Mouse (Mus musculus): ENCODE measurements around the gene Bnc2.

Gene Bnc2

GRCm38 (mm10) chr4:84521562-84521961 is 153.5 kb downstream of the Bnc2 start:
- no peak for DNase-seq (ENCODE audit: extremely low read depth, low read depth, low spot score)

GRCm38 (mm10) chr4:84510466-84510865 is 164.6 kb downstream of the Bnc2 start:
- no peak for DNase-seq (ENCODE audit: extremely low read depth, low read depth, low spot score)

GRCm38 (mm10) chr4:84507551-84507950 is 167.5 kb downstream of the Bnc2 start:
- no peak for DNase-seq (ENCODE audit: extremely low read depth, low read depth, low spot score)

GRCm38 (mm10) chr4:84502581-84503269 is 172.3 kb downstream of the Bnc2 start:
- no peak for DNase-seq (ENCODE audit: extremely low read depth, low read depth, low spot score)

GRCm38 (mm10) chr4:84500796-84501349 is 174.2 kb downstream of the Bnc2 start:
- DNase-seq (ENCODE audit: extremely low read depth, low read depth, low spot score), result no peak

- no peak for DNase-seq (ENCODE audit: extremely low read depth, low read depth, low spot score)
These were observed 174.8 kb downstream of the Bnc2 start for GRCm38 (mm10) chr4:84500259-84500658.

- DNase-seq (ENCODE audit: extremely low read depth, low read depth, low spot score), result no peak
These were observed 176.6 kb downstream of the Bnc2 start for GRCm38 (mm10) chr4:84498469-84498868.

- DNase-seq (ENCODE audit: extremely low read depth, low read depth, low spot score), result no peak
These were observed 186.8 kb downstream of the Bnc2 start for GRCm38 (mm10) chr4:84488323-84488722.

GRCm38 (mm10) chr4:84482680-84483079 is 192.4 kb downstream of the Bnc2 start:
- DNase-seq (ENCODE audit: extremely low read depth, low read depth, low spot score), result no peak

- DNase-seq (ENCODE audit: extremely low read depth, low read depth, low spot score), result no peak
These were observed 202.4 kb downstream of the Bnc2 start for GRCm38 (mm10) chr4:84472643-84473042.

- DNase-seq (ENCODE audit: extremely low read depth, low read depth, low spot score), result no peak
These were observed 204.8 kb downstream of the Bnc2 start for GRCm38 (mm10) chr4:84470106-84470885.

GRCm38 (mm10) chr4:84469400-84469799 is 205.7 kb downstream of the Bnc2 start:
- DNase-seq (ENCODE audit: extremely low read depth, low read depth, low spot score), result no peak

GRCm38 (mm10) chr4:84467722-84468121 is 207.4 kb downstream of the Bnc2 start:
- no peak for DNase-seq (ENCODE audit: extremely low read depth, low read depth, low spot score)

GRCm38 (mm10) chr4:84458218-84458560 is 216.9 kb downstream of the Bnc2 start:
- no peak for DNase-seq (ENCODE audit: extremely low read depth, low read depth, low spot score)

GRCm38 (mm10) chr4:84457512-84458217 is 217.4 kb downstream of the Bnc2 start:
- DNase-seq (ENCODE audit: extremely low read depth, low read depth, low spot score), result no peak

GRCm38 (mm10) chr4:84456853-84457249 is 218.2 kb downstream of the Bnc2 start:
- DNase-seq (ENCODE audit: extremely low read depth, low read depth, low spot score), result no peak

GRCm38 (mm10) chr4:84456198-84456852 is 218.8 kb downstream of the Bnc2 start:
- no peak for DNase-seq (ENCODE audit: extremely low read depth, low read depth, low spot score)

GRCm38 (mm10) chr4:84454493-84454892 is 220.6 kb downstream of the Bnc2 start:
- no peak for DNase-seq (ENCODE audit: extremely low read depth, low read depth, low spot score)

- no peak for DNase-seq (ENCODE audit: extremely low read depth, low read depth, low spot score)
These were observed 221.5 kb downstream of the Bnc2 start for GRCm38 (mm10) chr4:84453586-84453985.

- no peak for DNase-seq (ENCODE audit: extremely low read depth, low read depth, low spot score)
These were observed 222.4 kb downstream of the Bnc2 start for GRCm38 (mm10) chr4:84452642-84453041.

Measured in fat pad, adult 2 months (tissue).